Mouse (Mus musculus) cerebellum, postnatal 4 days (tissue): Measurements from ENCODE around the gene Dusp14.

Source experiments
- DNase-seq, 2 experiments: peaks; one replicate each; pipeline ENCODE4 v3.0.0; 2022; ENCODE audit warnings: low spot score in 2 of 2, mixed read lengths in 1 of 2

Gene Dusp14

GRCm38 (mm10) chr11:84066927-84067645, 2.0 kb downstream of the Dusp14 start:
- DNase-seq, result no peak

GRCm38 (mm10) chr11:84066071-84066481, 3.0 kb downstream of the Dusp14 start:
- DNase-seq, result no peak

GRCm38 (mm10) chr11:84063631-84064209, 5.3 kb downstream of the Dusp14 start:
- DNase-seq, result no peak

- DNase-seq, result no peak
These were observed 6.3 kb downstream of the Dusp14 start for GRCm38 (mm10) chr11:84062805-84063204.

- no peak for DNase-seq
These were observed 7.2 kb downstream of the Dusp14 start for GRCm38 (mm10) chr11:84061881-84062280.

GRCm38 (mm10) chr11:84060635-84061034, 8.4 kb downstream of the Dusp14 start:
- DNase-seq, result no peak

- no peak for DNase-seq
These were observed 9.3 kb downstream of the Dusp14 start for GRCm38 (mm10) chr11:84059784-84060183.

- no peak for DNase-seq
These were observed 11.6 kb downstream of the Dusp14 start for GRCm38 (mm10) chr11:84057418-84057817.

GRCm38 (mm10) chr11:84053524-84054163, 15.4 kb downstream of the Dusp14 start:
- DNase-seq, result peak in 1 of 2 experiments; percentile 83

- no peak for DNase-seq
These were observed 16.0 kb downstream of the Dusp14 start for GRCm38 (mm10) chr11:84053055-84053454.

GRCm38 (mm10) chr11:84048411-84048810, 20.6 kb downstream of the Dusp14 start:
- DNase-seq, result no peak

GRCm38 (mm10) chr11:84047270-84047669, 21.8 kb downstream of the Dusp14 start:
- DNase-seq, result no peak

GRCm38 (mm10) chr11:84044988-84045387, 24.1 kb downstream of the Dusp14 start:
- no peak for DNase-seq

GRCm38 (mm10) chr11:84042808-84043762, 26.0 kb downstream of the Dusp14 start:
- DNase-seq, result peak in 1 of 2 experiments; percentile 47

GRCm38 (mm10) chr11:84040621-84041020, 28.4 kb downstream of the Dusp14 start:
- DNase-seq, result no peak

GRCm38 (mm10) chr11:84033671-84034070, 35.4 kb downstream of the Dusp14 start:
- no peak for DNase-seq

GRCm38 (mm10) chr11:84032559-84032958, 36.5 kb downstream of the Dusp14 start:
- DNase-seq, result no peak

- peak in 1 of 2 experiments; percentile 38 for DNase-seq
These were observed 37.1 kb downstream of the Dusp14 start for GRCm38 (mm10) chr11:84031971-84032370.

GRCm38 (mm10) chr11:84028271-84029028, 40.6 kb downstream of the Dusp14 start:
- no peak for DNase-seq

GRCm38 (mm10) chr11:84027231-84027630, 41.8 kb downstream of the Dusp14 start:
- no peak for DNase-seq
